Mouse (Mus musculus): Measurements from ENCODE around the gene Lcn11. TPM values are rescaled to one million over a fixed set of nuclear protein-coding genes. Genes with fewer than 3 reads are reported as not detected.
"Not testable (repeated sequence)": the region's sequence is repeated elsewhere in the genome, so short reads cannot be mapped to it uniquely, and the experiment has no call there.

Lcn11 gene
- polyA plus RNA-seq (2012; fragmentation: generic; extraction: Trizol) = not detected

GRCm38 (mm10) chr2:25776717-25777116 is at the start of gene Lcn11:
Gene Lcn11 (plus strand): TSS chr2:25777017.
- no peak within 1 kb of the TSS for H3K4me3 ChIP-seq
- H3K27me3 ChIP-seq (ENCODE audit: control insufficient read depth, insufficient read depth, insufficient read length) = peaks cover 7% of the 10 kb centered on the region
- H3K4me2 ChIP-seq (ENCODE audit: low read depth) = no peak within 1 kb of the TSS
- no peaks in the 10 kb centered on the region for H3K36me3 ChIP-seq (ENCODE audit: control insufficient read depth, insufficient read depth)
- no peaks in the 10 kb centered on the region for H3K79me2 ChIP-seq (ENCODE audit: control insufficient read depth, insufficient read depth)
- H3ac ChIP-seq (ENCODE audit: control insufficient read depth, insufficient read length) = no peak within 1 kb of the TSS
- TF ChIP-seq TCF3 (IDR thresholded peaks at IDR 0.05; ENCODE audit: insufficient read length, low read depth) = no peak
- no peak for TF ChIP-seq TCF12 (IDR thresholded peaks at IDR 0.05; ENCODE audit: insufficient read depth, poor library complexity, severe bottlenecking)
- TF ChIP-seq SRF (IDR thresholded peaks at IDR 0.05; ENCODE audit: control insufficient read depth, insufficient read length, low read depth) = no peak
- TF ChIP-seq E2F4 (IDR thresholded peaks at IDR 0.05; ENCODE audit: insufficient read depth) = no peak
- no peak for TF ChIP-seq CEBPB (IDR thresholded peaks at IDR 0.05; ENCODE audit: insufficient read depth, poor library complexity, severe bottlenecking)
- no peak for TF ChIP-seq MYOD1 (IDR thresholded peaks at IDR 0.05; ENCODE audit: control insufficient read depth in 1 of 3, insufficient read length in 2 of 3, low read depth in 2 of 3)
- TF ChIP-seq USF1 (IDR thresholded peaks at IDR 0.05; ENCODE audit: low read depth) = no peak
- no peak for TF ChIP-seq REST (IDR thresholded peaks at IDR 0.05; ENCODE audit: insufficient read depth, insufficient read length)
- TF ChIP-seq POLR2A (IDR thresholded peaks at IDR 0.05; ENCODE audit: insufficient read length, low read depth) = no peak
- TF ChIP-seq POLR2AphosphoS2 (IDR thresholded peaks at IDR 0.05; ENCODE audit: insufficient read length, low read depth) = no peak
- TF ChIP-seq MAX (IDR thresholded peaks at IDR 0.05; ENCODE audit: low read depth) = no peak
- TF ChIP-seq MYOG (IDR thresholded peaks at IDR 0.05; ENCODE audit: control insufficient read depth in 1 of 3, insufficient read depth in 1 of 3, insufficient read length in 2 of 3, low read depth in 2 of 3) = no peak

- no peak overlapping the region for H3ac ChIP-seq (ENCODE audit: control insufficient read depth, insufficient read length)
- no peak overlapping the region for H3K4me3 ChIP-seq
- no peaks in the 10 kb centered on the region for H3K36me3 ChIP-seq (ENCODE audit: control insufficient read depth, insufficient read depth)
- TF ChIP-seq POLR2A (IDR thresholded peaks at IDR 0.05; ENCODE audit: insufficient read length, low read depth) (no peak), E2F4 (IDR thresholded peaks at IDR 0.05; ENCODE audit: insufficient read depth) (no peak), CEBPB (IDR thresholded peaks at IDR 0.05; ENCODE audit: insufficient read depth, poor library complexity, severe bottlenecking) (no peak), REST (IDR thresholded peaks at IDR 0.05; ENCODE audit: insufficient read depth, insufficient read length) (no peak), MYOD1 (IDR thresholded peaks at IDR 0.05; ENCODE audit: control insufficient read depth in 1 of 3, insufficient read length in 2 of 3, low read depth in 2 of 3) (no peak), TCF3 (IDR thresholded peaks at IDR 0.05; ENCODE audit: insufficient read length, low read depth) (no peak), MAX (IDR thresholded peaks at IDR 0.05; ENCODE audit: low read depth) (no peak), TCF12 (IDR thresholded peaks at IDR 0.05; ENCODE audit: insufficient read depth, poor library complexity, severe bottlenecking) (no peak), USF1 (IDR thresholded peaks at IDR 0.05; ENCODE audit: low read depth) (no peak), SRF (IDR thresholded peaks at IDR 0.05; ENCODE audit: control insufficient read depth, insufficient read length, low read depth) (no peak), MYOG (IDR thresholded peaks at IDR 0.05; ENCODE audit: control insufficient read depth in 1 of 3, insufficient read depth in 1 of 3, insufficient read length in 2 of 3, low read depth in 2 of 3) (no peak), POLR2AphosphoS2 (IDR thresholded peaks at IDR 0.05; ENCODE audit: insufficient read length, low read depth) (no peak)
- no peak overlapping the region for H3K4me2 ChIP-seq (ENCODE audit: low read depth)
- H3K27me3 ChIP-seq (ENCODE audit: control insufficient read depth, insufficient read depth, insufficient read length) = peaks cover 8% of the 10 kb centered on the region
- H3K79me2 ChIP-seq (ENCODE audit: control insufficient read depth, insufficient read depth) = no peaks in the 10 kb centered on the region
Observed at GRCm38 (mm10) chr2:25733199-25733930, 43.5 kb upstream of the Lcn11 start.

GRCm38 (mm10) chr2:25736709-25737108 is 40.1 kb upstream of the Lcn11 start, which contains the start of gene Obp2b:
Gene Obp2b (plus strand): TSS chr2:25737009.
- H3K27me3 ChIP-seq (ENCODE audit: control insufficient read depth, insufficient read depth, insufficient read length); H3K4me2 ChIP-seq (ENCODE audit: low read depth); H3ac ChIP-seq (ENCODE audit: control insufficient read depth, insufficient read length); H3K79me2 ChIP-seq (ENCODE audit: control insufficient read depth, insufficient read depth); H3K36me3 ChIP-seq (ENCODE audit: control insufficient read depth, insufficient read depth); H3K4me3 ChIP-seq: not testable (repeated sequence)

GRCm38 (mm10) chr2:25741671-25742070 is 35.1 kb upstream of the Lcn11 start:
- Histone ChIP-seq H3K4me3 (no peak overlapping the region), H3K27me3 (ENCODE audit: control insufficient read depth, insufficient read depth, insufficient read length) (peaks cover 6% of the 10 kb centered on the region), H3K79me2 (ENCODE audit: control insufficient read depth, insufficient read depth) (no peaks in the 10 kb centered on the region), H3K36me3 (ENCODE audit: control insufficient read depth, insufficient read depth) (no peaks in the 10 kb centered on the region), H3ac (ENCODE audit: control insufficient read depth, insufficient read length) (no peak overlapping the region), H3K4me2 (ENCODE audit: low read depth) (no peak overlapping the region)
- TF ChIP-seq TCF12 (IDR thresholded peaks at IDR 0.05; ENCODE audit: insufficient read depth, poor library complexity, severe bottlenecking) = no peak
- TF ChIP-seq MYOD1 (IDR thresholded peaks at IDR 0.05; ENCODE audit: control insufficient read depth in 1 of 3, insufficient read length in 2 of 3, low read depth in 2 of 3) = no peak
- TF ChIP-seq USF1 (IDR thresholded peaks at IDR 0.05; ENCODE audit: low read depth) = no peak
- TF ChIP-seq POLR2AphosphoS2 (IDR thresholded peaks at IDR 0.05; ENCODE audit: insufficient read length, low read depth) = no peak
- TF ChIP-seq POLR2A (IDR thresholded peaks at IDR 0.05; ENCODE audit: insufficient read length, low read depth) = no peak
- TF ChIP-seq E2F4 (IDR thresholded peaks at IDR 0.05; ENCODE audit: insufficient read depth) = no peak
- TF ChIP-seq REST (IDR thresholded peaks at IDR 0.05; ENCODE audit: insufficient read depth, insufficient read length) = no peak
- no peak for TF ChIP-seq CEBPB (IDR thresholded peaks at IDR 0.05; ENCODE audit: insufficient read depth, poor library complexity, severe bottlenecking)
- TF ChIP-seq MYOG (IDR thresholded peaks at IDR 0.05; ENCODE audit: control insufficient read depth in 1 of 3, insufficient read depth in 1 of 3, insufficient read length in 2 of 3, low read depth in 2 of 3) = no peak
- no peak for TF ChIP-seq SRF (IDR thresholded peaks at IDR 0.05; ENCODE audit: control insufficient read depth, insufficient read length, low read depth)
- TF ChIP-seq TCF3 (IDR thresholded peaks at IDR 0.05; ENCODE audit: insufficient read length, low read depth) = no peak
- TF ChIP-seq MAX (IDR thresholded peaks at IDR 0.05; ENCODE audit: low read depth) = no peak

- no peaks in the 10 kb centered on the region for H3K27me3 ChIP-seq (ENCODE audit: control insufficient read depth, insufficient read depth, insufficient read length)
- no peak overlapping the region for H3K4me3 ChIP-seq
- no peak overlapping the region for H3K4me2 ChIP-seq (ENCODE audit: low read depth)
- no peak for TF ChIP-seq USF1 (IDR thresholded peaks at IDR 0.05; ENCODE audit: low read depth)
- TF ChIP-seq MAX (IDR thresholded peaks at IDR 0.05; ENCODE audit: low read depth) = no peak
- TF ChIP-seq TCF12 (IDR thresholded peaks at IDR 0.05; ENCODE audit: insufficient read depth, poor library complexity, severe bottlenecking) = no peak
- TF ChIP-seq MYOD1 (IDR thresholded peaks at IDR 0.05; ENCODE audit: control insufficient read depth in 1 of 3, insufficient read length in 2 of 3, low read depth in 2 of 3) = no peak
- TF ChIP-seq REST (IDR thresholded peaks at IDR 0.05; ENCODE audit: insufficient read depth, insufficient read length) = no peak
- TF ChIP-seq SRF (IDR thresholded peaks at IDR 0.05; ENCODE audit: control insufficient read depth, insufficient read length, low read depth) = no peak
- no peak for TF ChIP-seq TCF3 (IDR thresholded peaks at IDR 0.05; ENCODE audit: insufficient read length, low read depth)
- no peak for TF ChIP-seq CEBPB (IDR thresholded peaks at IDR 0.05; ENCODE audit: insufficient read depth, poor library complexity, severe bottlenecking)
- TF ChIP-seq E2F4 (IDR thresholded peaks at IDR 0.05; ENCODE audit: insufficient read depth) = no peak
- no peak for TF ChIP-seq MYOG (IDR thresholded peaks at IDR 0.05; ENCODE audit: control insufficient read depth in 1 of 3, insufficient read depth in 1 of 3, insufficient read length in 2 of 3, low read depth in 2 of 3)
- TF ChIP-seq POLR2AphosphoS2 (IDR thresholded peaks at IDR 0.05; ENCODE audit: insufficient read length, low read depth) = no peak
- no peak for TF ChIP-seq POLR2A (IDR thresholded peaks at IDR 0.05; ENCODE audit: insufficient read length, low read depth)
- no peaks in the 10 kb centered on the region for H3K36me3 ChIP-seq (ENCODE audit: control insufficient read depth, insufficient read depth)
- no peak overlapping the region for H3ac ChIP-seq (ENCODE audit: control insufficient read depth, insufficient read length)
- H3K79me2 ChIP-seq (ENCODE audit: control insufficient read depth, insufficient read depth) = no peaks in the 10 kb centered on the region
Observed at GRCm38 (mm10) chr2:25754201-25754600, 22.6 kb upstream of the Lcn11 start.

Measured in myocyte (in vitro differentiated cells).